10 mouse cellular contexts compared by ENCODE assay signal in the genomic region with DNA sequence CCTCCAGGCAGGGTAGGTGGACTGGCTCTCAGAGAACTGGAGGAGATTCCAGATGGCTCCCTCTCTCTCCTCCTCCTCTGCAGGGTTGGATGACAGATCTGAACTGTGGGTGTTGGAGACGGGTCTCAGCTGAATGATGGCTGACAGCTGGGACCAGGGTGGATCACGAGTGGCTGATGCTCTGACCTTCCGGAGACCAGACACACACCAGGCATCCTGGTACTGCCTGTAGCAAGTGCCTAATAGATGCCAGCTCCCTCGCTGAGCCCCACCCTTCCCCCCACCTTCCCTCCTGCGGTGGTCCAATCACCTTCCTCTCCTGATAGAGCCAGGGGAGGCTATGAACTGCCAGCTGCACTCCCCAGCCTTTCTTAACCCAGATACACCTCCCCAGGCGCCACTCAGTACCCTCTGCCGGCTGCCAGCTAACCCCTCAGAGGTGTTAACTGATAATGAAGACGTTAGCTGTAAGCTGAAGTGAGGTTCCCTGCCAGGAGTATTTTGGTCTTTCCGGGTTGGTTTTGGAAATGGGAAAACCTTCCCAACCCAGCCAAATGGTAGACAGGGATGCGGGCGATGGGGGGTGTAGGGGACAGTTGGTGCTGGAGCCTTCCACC.
DNase-seq lines count a peak whose midpoint lies in the region; ATAC-seq and TF ChIP-seq lines count a peak whose summit lies in the region.
"Had no signal": no experiment of that assay in that cellular context is flagged by ENCODE, and none has a peak within 500 bp of the region (broad histone marks: within the 10 kb centered on the region; RNA-seq: fewer than 3 reads in every experiment).

No protein-coding gene starts in this region.

- no peak overlapping the region for H3K4me2 ChIP-seq in forebrain, embryonic 13.5 days
- no peak overlapping the region for H3K4me2 ChIP-seq in forebrain, embryonic 16.5 days (ENCODE audit: low read length)
- H3K4me2 ChIP-seq: limb, embryonic 12.5 days had no signal

- H3K4me1 ChIP-seq in forebrain, embryonic 13.5 days, result peaks cover 12% of the 10 kb centered on the region; the same call in 1 of the 2 replicates
- H3K4me1 ChIP-seq in forebrain, embryonic 16.5 days (replicated peaks; ENCODE audit: control insufficient read depth, insufficient read depth, low read length), result 0 out of 2 replicates have a peak, but pooled peaks cover 7% of the 10 kb centered on the region
- H3K4me1 ChIP-seq: limb, embryonic 12.5 days had no signal

- no peaks in the 10 kb centered on the region for H3K36me3 ChIP-seq in forebrain, embryonic 13.5 days (ENCODE audit: poor library complexity, severe bottlenecking)
- H3K36me3 ChIP-seq in forebrain, embryonic 16.5 days (ENCODE audit: control insufficient read depth, insufficient read depth), result no peaks in the 10 kb centered on the region
- H3K36me3 ChIP-seq: limb, embryonic 12.5 days had no signal

- no peaks in the 10 kb centered on the region for H3K9me3 ChIP-seq in forebrain, embryonic 13.5 days (replicated peaks)
- no peaks in the 10 kb centered on the region for H3K9me3 ChIP-seq in forebrain, embryonic 16.5 days (ENCODE audit: control insufficient read depth, low read length)
- H3K9me3 ChIP-seq: limb, embryonic 12.5 days had no signal

- 51% methylated on average over 11 of the region's 11 CpGs for WGBS in forebrain, embryonic 13.5 days
- 38% methylated on average over 11 of the region's 11 CpGs for WGBS in forebrain, embryonic 16.5 days

- H3K27ac ChIP-seq in forebrain, embryonic 13.5 days, result no peak overlapping the region
- H3K27ac ChIP-seq in forebrain, embryonic 16.5 days (ENCODE audit: low read length), result no peak overlapping the region
- H3K27ac ChIP-seq: limb, embryonic 12.5 days; macrophage had no signal

- H3K27me3 ChIP-seq in forebrain, embryonic 13.5 days, result peaks cover 4% of the 10 kb centered on the region; the same call in 1 of the 2 replicates
- no peaks in the 10 kb centered on the region for H3K27me3 ChIP-seq in forebrain, embryonic 16.5 days (replicated peaks; ENCODE audit: control insufficient read depth, insufficient read depth, low read length)

- peak; percentile 55 for DNase-seq in layer of hippocampus, adult 9-11 months
- DNase-seq in layer of hippocampus, adult 9-10 months (ENCODE audit: low spot score), result no peak
- peak; percentile 46 for DNase-seq in brain, embryonic 14.5 days (ENCODE audit: low read depth)
- DNase-seq in cerebellum, postnatal 36 days, result peak; percentile 56 to 60
- DNase-seq in spleen, postnatal 10 days (ENCODE audit: low spot score in 2 of 2), result no peak
- no peak for DNase-seq in embryo, embryonic 9.5 days (ENCODE audit: extremely low spot score)

- H3K4me3 ChIP-seq in forebrain, embryonic 13.5 days, result no peak overlapping the region
- H3K4me3 ChIP-seq in forebrain, embryonic 16.5 days (replicated peaks; ENCODE audit: low read length), result no peak overlapping the region
- H3K4me3 ChIP-seq: limb, embryonic 12.5 days had no signal

- ATAC-seq in forebrain, embryonic 13.5 days, result peak; percentile 38; the same call in 1 of the 2 replicates
- ATAC-seq in forebrain, embryonic 16.5 days, result no peak

- no peak overlapping the region for H3K9ac ChIP-seq in forebrain, embryonic 13.5 days
- no peak overlapping the region for H3K9ac ChIP-seq in forebrain, embryonic 16.5 days (replicated peaks; ENCODE audit: low read depth, low read length)
- H3K9ac ChIP-seq: limb, embryonic 12.5 days had no signal

- TF ChIP-seq POLR2A in brain, embryonic 14.5 days (IDR thresholded peaks at IDR 0.05; ENCODE audit: borderline replicate concordance, extremely low read depth, insufficient read depth, insufficient read length, poor library complexity, severe bottlenecking), result no peak

- TF ChIP-seq CTCF in brain, embryonic 14.5 days (IDR thresholded peaks at IDR 0.05; ENCODE audit: borderline replicate concordance, extremely low read depth, insufficient read depth, insufficient read length), result no peak

Comparison
In these comparisons a context has a peak if more than half of its experiments do, and no peak if none do; other contexts are left out.
1. DNase-seq: peak in layer of hippocampus, adult 9-11 months (single experiment), brain, embryonic 14.5 days (single experiment) and cerebellum, postnatal 36 days (2 of 2); none in layer of hippocampus, adult 9-10 months (single experiment), spleen, postnatal 10 days (0 of 2) and embryo, embryonic 9.5 days (single experiment).